Mouse (Mus musculus) CD4-positive, CD25-positive, alpha-beta regulatory T cell, adult 2 months (primary cell): ENCODE measurements at regions not wholly inside any gene's neighbourhood (a gene's known extent, or its start where the extent isn't known, plus 50 kb on each side); places are given as distances from the start of the nearest gene placed in this dataset.

Source experiments
- DNase-seq: peaks from one replicate; pipeline ENCODE4 v3.0.0-alpha.2; 2012; ENCODE audit warnings: low read depth, low spot score

GRCm38 (mm10) chr1:63851476-63852094, 82.5 kb upstream of the 4933402D24Rik start:
- no peak for DNase-seq

DNA sequence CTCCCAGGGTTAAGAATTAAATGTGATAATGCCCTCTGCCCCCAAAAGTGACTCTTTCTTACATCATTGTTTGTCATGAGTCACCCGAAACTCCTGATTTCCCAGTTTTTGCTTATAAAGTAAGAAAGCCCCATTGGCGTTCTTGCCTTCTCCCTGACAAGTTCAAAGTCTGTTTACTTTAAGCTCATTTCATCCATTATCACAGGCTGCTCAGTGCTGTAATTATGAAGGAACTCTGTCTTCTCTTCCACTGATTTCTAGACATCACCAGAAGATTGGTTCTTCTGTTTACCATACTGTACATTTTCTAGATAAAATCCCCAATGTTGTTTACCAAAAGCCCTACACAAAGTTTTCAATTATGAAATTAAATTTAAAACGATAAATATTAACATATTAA, 81.2 kb upstream of the 4933402D24Rik start:
- DNase-seq: no peak

GRCm38 (mm10) chr1:63828174-63828844, 59.2 kb upstream of the 4933402D24Rik start:
- no peak for DNase-seq

DNA sequence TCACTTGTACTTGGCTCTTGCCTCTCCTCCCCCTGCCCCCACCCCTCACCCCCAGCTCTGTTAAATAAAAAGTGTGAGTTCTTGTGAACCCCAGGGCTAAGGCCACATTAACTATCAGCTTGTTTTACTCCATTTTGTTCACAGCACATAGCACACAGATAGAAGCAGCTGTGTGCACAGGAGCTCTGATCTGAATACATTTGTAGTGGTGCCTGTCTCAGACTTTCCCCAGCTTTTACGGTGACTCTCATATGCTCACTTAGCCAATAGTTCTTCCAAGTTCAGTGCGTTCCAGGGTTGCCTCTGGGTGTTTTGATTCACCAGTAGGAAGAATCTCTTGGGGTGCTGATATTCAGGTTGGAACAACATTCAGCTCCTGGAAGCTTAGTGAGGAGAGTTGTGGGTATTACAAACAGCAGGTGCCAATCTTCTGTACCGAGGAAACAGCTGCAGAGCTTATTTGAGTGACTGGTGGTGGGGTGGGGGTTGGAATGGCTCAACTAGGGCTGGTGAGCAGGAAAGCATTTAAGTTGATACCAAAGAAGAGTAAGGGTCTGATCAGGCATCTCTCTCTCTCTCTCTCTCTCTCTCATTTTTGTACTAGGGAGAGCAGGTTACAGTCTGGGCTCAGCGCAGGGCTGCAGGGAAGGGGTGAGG, 51.7 kb upstream of the 4933402D24Rik start:
- DNase-seq: no peak

DNA sequence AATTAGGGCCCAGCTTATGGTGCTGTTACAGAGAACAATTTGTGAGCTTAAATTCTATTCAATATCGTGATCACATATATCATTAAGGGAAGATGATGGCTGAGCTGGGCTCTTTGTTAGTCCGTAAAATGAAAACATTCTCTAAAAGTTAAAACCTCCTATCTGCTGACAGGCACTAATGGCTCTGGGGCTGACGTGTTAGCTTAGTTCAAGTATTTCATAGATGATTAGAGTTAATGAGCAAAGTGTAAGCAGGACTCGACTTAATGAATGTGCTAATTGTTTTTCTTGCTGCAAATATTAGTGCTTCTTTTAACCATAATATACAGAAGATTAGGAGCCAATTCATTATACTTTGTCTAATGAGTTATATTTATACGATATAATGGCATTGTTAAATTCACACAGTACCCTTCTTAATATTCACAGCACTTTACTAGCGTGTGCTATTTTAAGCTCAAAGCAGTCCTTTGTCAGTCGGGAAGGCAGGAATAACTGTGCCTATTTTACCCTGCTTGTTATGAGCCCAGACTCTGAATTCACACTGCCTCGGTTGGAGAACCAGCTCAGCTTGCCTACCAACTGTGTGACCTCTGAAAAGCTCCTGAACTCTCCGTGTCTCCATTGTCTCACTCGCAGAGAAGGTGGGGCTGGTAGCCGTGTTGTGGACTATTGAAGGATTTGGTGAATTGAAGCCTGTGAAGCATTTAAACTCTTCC, 50.6 kb upstream of the 4933402D24Rik start:
- DNase-seq: no peak
